Mouse (Mus musculus) gonadal fat pad, adult 2 months (tissue): ENCODE results near the gene Irf5. TPM values are rescaled to one million over a fixed set of nuclear protein-coding genes. Genes with fewer than 3 reads are reported as not detected.
"Not testable (repeated sequence)": the region's sequence is repeated elsewhere in the genome, so short reads cannot be mapped to it uniquely, and the experiment has no call there.

ENCODE experiments used
- DNase-seq: peaks from one replicate; pipeline ENCODE4 v3.0.0-alpha.2; 2012; ENCODE audit warnings: low read depth
- polyA plus RNA-seq: library from polyadenylated mRNA; depleted of rRNA; stranded (reverse); fragments of >200 nt; gene quantifications from 2 replicates; pipeline ENCODE4 v1.2.3, GENCODE M21; 2012

Gene Irf5
- polyA plus RNA-seq, 1 experiment = 16.3 TPM

- no peak for DNase-seq
Observed at GRCm38 (mm10) chr6:29527361-29528164, 1.1 kb downstream of the Irf5 start.

GRCm38 (mm10) chr6:29528165-29528505, 1.7 kb downstream of the Irf5 start:
- no peak for DNase-seq

GRCm38 (mm10) chr6:29528561-29529443, 2.4 kb downstream of the Irf5 start:
- DNase-seq = no peak

GRCm38 (mm10) chr6:29529444-29529820, 3.0 kb downstream of the Irf5 start:
- no peak for DNase-seq

GRCm38 (mm10) chr6:29530050-29530449, 3.6 kb downstream of the Irf5 start:
- no peak for DNase-seq

GRCm38 (mm10) chr6:29535316-29535715, 8.9 kb downstream of the Irf5 start:
- DNase-seq = no peak

GRCm38 (mm10) chr6:29536651-29537193, 10.3 kb downstream of the Irf5 start:
- DNase-seq = no peak

- DNase-seq = no peak
Observed at GRCm38 (mm10) chr6:29537221-29537620, 10.8 kb downstream of the Irf5 start.

GRCm38 (mm10) chr6:29539502-29539901, 13.1 kb downstream of the Irf5 start:
- no peak for DNase-seq

GRCm38 (mm10) chr6:29540223-29540622, 13.8 kb downstream of the Irf5 start:
- DNase-seq = no peak

- no peak for DNase-seq
Observed at GRCm38 (mm10) chr6:29540956-29541355, 14.5 kb downstream of the Irf5 start.

- no peak for DNase-seq
Observed at GRCm38 (mm10) chr6:29545611-29546010, 19.2 kb downstream of the Irf5 start.

GRCm38 (mm10) chr6:29547582-29547981, 21.2 kb downstream of the Irf5 start:
- peak; percentile 65 for DNase-seq

GRCm38 (mm10) chr6:29548086-29548485, 21.7 kb downstream of the Irf5 start:
- DNase-seq = peak; percentile 89

GRCm38 (mm10) chr6:29552526-29552925, 26.1 kb downstream of the Irf5 start:
- peak; percentile 64 for DNase-seq

GRCm38 (mm10) chr6:29557112-29557511, 30.7 kb downstream of the Irf5 start:
- DNase-seq = no peak

GRCm38 (mm10) chr6:29576388-29576787, 50.0 kb downstream of the Irf5 start:
- DNase-seq = not testable (repeated sequence)

- no peak for DNase-seq
Observed at GRCm38 (mm10) chr6:29580770-29581169, 54.3 kb downstream of the Irf5 start.

- DNase-seq = no peak
Observed at GRCm38 (mm10) chr6:29581202-29581601, 54.8 kb downstream of the Irf5 start.
